Mouse (Mus musculus): ENCODE measurements around the gene Oas1e.
"Not testable (repeated sequence)": the region's sequence is repeated elsewhere in the genome, so short reads cannot be mapped to it uniquely, and the experiment has no call there.

Oas1e gene

DNA sequence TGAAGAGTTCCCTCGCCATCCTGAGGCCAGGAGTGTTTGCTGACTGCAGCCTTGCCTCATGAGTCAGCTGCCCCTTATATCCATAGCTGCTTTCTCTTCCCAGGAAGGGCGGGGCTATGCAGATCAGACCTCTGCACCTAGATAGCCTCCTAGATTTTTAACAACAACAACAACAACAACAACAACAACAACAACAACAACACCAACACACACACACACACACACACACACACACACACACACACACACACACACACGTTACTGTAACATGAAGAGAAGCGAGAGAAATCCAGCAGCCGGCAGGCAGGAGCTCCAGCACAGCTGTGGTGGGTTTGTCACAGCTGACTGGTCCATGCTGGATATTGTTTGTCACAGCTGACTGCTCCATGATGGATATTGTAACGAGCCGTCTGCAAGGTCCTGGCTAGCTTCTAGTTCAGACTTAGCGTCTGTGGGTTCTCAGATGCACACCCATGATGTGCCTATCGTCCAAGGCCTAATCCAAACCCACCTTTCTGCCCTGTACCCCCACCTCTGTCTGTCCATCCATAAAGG lies at the start of gene Oas1e:
Oas1e (minus strand) TSS at position 51 of the 555 bp plus-strand sequence.
- not testable (repeated sequence) for DNase-seq

DNA sequence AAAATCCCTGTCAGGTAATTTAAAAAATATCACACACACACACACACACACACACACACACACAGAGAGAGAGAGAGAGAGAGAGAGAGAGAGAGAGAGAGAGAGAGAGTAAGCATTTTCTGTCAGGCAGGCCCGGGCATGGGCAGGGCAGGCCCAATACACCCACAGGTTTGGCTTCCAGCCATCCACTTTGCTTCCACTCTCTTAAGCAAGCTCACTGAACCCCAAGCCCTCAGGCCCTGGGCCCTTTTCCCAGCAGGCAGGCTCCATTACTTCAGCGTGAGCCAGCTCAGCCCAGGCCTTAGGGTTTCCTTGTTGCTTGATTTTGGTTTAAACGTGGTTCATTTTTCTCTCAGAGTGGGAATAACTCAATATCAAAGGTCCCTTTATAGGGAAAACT lies 49.4 kb upstream of the Oas1e start:
- DNase-seq = no peak

DNA sequence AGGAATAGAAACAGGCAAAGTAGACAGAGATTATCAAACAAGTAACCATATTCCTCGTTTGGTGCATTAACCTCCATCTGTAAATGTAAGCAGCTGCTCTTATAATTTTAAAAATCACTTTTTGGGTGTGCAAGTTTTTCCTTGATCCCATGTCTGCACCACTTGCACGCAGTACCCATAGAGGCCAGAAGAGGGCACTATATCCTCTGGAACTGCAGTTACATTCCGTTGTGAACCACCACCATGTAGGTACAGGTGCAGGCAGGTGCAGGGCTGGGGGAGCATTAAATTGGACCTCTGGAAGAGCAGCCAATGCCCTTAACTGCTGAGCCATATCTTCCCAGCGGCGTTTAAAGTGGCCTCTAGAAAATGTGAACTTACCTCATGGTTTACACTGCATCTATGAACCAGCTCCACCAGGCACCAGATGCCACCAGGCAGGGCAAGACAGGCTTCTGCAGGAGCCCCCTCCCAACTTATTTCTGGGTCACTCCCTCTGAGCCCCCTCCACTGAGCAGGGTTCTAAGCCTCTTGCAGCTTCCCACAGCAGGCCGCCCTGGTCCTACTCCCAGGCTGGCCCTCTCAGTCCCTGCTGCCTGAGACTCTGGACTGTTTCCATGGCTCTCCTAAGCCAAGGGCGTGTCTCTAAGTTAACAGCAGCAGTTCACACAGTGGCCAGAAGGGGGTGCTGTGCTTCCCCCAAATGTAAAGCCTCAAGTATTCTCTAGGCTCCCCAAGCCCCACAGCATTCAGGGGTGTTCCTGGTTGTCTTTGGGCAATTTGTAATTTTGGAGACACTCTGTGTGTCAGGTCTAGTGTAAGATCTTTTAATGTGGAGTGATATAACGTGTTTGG lies 41.6 kb upstream of the Oas1e start:
- no peak for DNase-seq

DNA sequence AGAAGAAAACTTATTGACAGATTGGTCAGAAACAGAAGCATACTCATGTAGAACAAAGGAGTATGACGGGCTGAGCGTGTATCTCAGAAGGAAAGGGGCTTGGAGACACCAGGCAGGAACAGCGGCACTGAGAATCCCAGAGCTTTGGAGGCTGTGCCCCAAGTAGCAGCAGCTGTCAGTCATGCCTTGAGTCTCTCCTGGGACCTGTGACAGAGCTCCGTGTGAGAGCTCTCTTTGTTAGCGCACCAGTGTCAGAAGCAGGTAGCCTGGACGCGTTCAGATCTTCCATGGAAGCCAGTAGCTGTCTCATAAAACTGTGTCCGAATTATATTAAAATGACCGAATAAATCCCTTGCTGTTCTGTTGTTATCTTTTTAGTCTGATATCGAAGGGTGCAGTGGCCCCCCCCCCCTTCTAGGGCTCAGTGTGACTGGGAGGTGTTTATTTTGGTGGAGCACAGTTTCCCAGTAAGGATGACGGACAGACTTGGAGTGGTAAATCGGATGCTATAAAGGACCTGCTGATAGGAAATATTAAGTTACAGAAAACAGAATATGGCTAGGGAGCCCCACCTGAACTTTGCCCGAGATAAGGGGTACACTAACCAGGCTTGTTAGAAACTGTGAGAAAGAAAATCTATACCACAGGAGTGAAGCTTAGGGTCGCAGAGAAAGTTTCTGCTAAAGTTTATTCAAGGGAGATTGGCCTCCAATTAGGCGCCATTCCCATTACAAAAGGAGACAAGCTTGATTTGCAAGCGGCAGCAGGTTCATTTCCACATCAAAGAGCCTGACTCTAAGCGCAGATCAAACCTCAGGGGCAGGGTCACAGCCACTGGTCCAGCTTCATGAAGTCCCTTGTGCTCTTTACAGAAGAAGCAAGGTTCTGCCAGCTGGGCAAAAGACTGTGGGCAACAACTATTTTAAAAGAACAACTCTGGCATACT lies 38.3 kb upstream of the Oas1e start:
- DNase-seq = no peak

DNA sequence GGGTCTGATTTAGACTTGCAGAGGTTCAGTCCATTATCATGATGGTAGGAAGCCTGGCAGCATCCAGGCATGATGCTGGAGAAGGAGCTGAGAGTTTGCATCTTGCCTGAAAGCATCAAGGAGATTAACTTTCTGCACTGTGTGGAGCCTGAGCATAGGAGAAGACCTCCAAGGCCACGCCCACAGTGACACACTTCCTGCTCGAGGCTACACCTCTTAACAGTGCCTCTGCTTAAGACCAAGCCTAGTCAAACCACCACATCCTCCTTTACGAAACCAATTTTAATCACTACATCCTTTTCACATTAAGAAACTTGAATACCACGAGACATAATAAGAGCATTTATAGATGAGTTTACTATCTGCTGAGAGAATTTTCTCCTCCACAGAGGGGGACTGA lies 35.7 kb upstream of the Oas1e start:
- DNase-seq = no peak

DNA sequence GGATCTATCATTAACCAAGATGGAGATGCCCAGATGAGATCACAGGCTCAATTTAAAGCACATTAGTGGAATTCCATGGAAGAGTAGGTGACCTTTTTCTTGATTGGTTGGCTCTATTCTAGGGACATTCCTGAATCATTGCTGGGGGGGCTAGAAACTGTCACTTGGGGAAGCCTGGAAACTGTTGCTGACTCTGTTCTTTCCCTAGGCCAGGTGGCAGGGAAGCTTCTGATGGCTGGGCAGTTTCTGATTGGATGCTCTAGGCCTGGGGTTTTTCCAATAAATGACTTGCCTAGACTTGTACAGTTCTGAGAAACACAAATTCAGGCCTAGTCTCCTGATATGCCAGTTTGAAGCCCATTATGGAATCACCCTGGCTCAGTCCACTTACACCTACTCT lies 23.7 kb upstream of the Oas1e start:
- DNase-seq = no peak

DNA sequence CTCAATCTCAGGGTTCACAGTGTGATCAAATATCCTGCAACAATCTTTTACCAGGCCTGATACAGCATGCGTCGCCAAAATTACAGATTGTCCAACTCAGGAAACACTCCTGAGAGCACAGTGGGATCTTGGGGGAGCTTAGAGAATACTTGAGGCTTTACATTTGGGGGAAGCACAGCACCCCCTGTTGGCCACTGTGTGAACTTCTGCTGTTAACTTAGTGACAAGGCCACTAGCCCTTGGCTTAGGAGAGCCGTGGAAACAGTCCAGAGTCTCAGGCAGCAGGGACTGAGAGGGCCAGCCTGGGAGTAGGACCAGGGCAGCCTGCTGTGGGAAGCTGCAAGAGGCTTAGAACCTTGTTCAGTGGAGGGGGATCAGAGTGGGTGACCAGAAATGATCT lies 20.6 kb upstream of the Oas1e start:
- no peak for DNase-seq

DNA sequence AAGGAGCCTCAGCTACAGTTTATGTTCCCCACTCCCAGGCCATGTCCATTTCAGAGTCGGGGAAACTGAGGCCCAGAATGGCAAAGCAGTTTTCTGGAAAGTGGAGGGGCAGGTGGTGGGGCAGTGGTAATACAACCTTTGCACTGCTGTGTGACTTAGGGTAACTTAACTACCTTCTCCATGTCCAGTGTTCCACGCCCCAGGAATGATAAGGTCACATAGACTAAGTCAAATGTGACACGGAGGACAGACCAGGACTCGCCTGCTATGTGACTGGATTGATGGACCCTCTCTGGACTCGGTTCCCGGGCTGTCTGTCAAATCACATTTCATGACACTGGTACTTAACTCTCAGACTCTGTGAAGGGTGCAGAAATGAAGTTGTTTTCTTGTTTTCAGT lies 17.7 kb upstream of the Oas1e start:
- no peak for DNase-seq

DNA sequence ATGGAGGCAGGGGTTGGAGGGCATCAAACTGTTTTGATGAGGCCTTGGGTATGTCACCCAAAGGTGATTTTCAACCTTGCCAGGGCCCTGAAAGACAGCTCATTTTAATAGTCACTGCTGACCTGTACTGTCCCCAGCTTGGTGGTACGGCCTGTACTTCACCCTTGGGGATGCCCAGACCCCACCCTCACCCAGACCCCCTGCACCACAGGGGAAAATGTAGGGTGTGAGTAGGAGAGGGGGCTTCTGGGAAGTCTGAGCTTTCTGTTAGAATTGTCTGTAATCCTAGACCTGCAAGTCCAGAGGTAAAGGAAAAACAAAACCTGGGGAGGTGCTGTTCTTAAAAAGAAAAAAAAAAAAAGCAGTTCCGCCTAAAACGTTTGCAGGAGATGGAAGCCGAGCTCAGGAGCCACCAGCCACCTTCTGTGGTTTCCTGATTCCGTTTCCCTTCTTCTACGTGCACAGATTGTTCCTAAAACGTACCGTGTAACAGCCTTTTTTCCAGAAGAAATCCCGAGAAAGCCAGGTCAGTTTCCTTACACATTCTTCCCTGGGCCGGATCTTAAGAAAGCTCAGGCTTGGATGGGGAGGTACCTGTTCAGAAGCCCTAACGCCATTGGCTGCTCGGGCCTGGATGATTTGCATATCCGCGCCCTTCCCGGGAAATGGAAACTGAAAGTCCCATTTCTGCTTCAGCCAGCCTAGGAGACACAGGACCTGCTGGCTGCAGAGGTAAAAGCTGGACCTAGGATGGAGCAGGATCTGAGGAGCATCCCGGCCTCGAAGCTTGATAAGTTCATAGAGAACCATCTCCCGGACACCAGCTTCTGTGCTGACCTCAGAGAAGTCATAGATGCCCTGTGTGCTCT lies 16.9 kb upstream of the Oas1e start, which contains the start of gene Oas1c:
Oas1c (minus strand) TSS at position 564 of the 869 bp plus-strand sequence.
- peak; percentile 73 for DNase-seq

DNA sequence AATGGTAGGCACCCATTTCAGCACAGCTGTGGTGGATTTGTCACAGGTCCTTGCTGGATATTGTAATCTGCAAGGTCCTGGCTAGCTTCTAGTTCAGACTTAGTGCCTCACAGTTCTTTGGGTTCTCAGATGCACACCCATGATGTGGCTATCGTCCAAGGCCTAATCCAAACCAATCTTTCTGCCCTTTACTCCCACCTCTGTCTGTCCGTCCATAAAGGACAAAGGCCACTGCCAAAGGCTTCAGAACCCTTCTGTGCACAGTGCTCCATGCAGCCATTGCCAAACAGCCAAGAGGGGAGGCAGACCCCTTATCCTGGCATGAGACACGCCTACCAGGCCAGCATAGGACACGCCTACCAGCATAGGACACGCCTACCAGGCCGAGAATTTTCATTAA lies 13.8 kb upstream of the Oas1e start:
- no peak for DNase-seq

DNA sequence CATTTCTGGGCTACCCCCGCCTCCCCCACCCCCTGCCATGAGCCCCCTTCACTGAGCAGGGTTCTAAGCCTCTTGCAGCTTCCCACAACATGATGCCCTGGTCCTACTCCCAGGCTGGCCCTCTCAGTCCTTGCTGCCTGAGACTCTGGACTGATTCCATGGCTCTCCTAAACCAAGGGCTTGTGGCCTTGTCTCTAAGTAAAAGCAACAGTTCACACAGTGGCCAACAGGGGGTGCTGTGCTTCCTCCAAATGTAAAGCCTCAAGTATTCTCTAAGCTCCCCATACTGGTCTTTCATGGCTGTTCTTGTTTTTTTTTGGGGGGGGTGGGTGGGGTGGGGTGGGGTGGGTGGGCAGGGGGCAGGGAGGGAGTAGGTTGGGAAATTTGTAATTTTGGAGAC lies 11.1 kb upstream of the Oas1e start:
- DNase-seq = no peak

DNA sequence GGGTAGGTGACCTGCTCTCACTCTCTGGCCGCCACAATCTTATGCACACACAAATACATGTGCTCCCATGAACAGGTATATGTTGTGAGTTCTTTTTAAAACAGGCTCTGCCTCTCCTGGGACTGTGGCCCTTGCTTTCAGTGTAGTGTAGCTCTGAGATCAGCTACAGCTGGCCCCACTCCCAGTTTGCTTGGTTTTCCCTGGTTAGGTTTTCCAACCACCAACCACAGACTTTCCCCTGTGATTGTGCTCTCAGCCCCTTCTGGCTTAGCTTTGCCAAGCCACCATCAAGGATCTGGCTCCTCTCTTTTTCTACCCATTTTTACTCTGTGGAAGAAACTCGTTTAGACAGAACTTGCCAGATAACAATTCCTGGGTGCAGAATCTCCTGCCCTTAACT lies 8.3 kb upstream of the Oas1e start:
- DNase-seq = no peak

DNA sequence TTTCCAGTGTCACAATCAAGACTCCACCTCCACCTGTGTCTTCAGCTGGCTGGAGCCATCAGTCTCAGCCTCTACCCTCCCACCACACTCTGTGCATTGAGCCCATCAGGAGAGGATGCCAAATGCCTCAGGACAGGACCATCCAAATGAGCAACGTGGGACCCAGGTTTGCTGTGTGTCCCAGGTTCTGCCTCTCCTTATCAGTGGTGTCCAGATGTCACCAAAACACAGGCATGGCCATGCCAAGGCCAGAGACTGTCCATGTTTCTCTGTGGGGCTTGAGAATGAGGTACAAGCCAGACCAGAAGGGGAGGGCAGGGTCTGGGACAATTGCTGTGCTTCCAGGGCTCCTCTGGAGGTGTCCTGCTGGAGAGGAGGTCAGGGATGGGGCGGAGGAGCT lies 3.6 kb upstream of the Oas1e start:
- DNase-seq = not testable (repeated sequence)

DNA sequence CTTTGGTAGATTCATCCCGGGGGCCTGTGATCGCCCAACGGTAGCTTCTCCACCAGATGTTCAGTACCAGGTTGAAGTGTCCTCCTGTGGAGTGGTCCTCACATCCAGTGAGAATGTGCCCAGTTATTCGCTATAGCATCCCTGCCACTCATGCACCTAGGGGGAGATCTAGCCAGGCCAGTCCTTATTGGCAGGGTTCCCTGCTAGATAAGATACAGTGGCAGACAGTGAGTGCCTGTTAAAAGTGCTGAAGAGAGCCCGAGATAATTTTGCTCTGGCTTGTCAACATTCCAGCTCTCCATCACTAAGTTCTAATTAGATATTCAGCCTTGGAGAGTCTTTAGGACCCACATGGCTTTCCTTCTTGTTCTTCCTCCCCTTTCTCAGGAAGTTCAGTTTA lies 2.8 kb upstream of the Oas1e start:
- not testable (repeated sequence) for DNase-seq

DNA sequence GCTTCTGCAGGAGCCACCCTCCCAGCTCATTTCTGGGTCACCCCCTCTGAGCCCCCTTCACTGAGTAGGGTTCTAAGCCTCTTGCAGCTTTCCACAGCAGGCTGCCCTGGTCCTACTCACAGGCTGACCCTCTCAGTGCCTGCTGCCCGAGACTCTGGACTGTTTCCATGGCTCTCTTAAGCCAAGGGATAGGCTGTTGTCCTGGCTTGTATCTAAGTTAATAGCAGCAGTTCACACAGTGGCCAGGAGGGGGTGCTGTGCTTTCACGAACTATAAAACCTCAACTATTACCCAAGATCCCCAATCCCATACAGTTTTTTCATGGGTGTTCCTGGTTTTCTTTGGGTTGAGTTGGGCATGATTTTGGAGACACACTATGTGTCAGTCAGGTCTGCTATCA lies 2.3 kb downstream of the Oas1e start:
- DNase-seq = no peak

DNA sequence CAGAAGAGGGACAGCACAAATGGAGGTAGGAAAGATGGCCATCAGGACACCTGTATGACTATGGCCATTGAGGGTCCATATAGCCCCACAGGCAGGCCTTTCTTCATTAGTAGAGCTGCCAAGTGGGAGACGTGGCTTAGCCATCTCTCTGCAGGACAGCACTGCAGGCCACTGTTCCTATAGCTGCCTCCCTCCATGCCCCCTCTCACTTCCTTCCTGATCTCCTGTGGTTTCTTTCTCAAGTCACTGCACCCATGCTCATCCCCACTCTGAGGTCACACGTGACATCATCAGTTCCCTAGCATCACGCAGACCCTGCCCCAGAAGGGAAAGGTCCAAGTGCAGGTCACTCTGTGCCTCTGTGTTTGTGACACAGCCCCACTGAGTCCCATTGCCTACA lies 8.3 kb downstream of the Oas1e start:
- DNase-seq = no peak

DNA sequence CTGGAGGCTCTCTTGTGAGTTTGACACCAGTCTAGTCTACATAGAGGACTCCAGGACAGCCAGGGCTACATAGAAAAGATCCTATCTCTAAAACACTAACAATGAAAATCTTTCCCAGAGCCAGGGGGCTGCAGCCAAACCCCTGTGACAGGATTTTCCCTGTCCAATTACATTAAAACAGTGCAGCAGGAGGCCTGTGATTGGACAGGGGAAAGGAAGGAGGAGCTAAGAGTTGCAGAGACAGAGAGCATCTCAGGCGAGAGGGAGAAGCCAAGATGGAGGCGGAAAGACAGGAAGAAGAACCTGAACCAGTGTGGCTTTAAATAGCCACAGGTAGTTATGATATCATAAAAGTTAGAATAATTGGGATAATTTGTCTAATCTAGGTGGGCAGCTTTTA lies 12.9 kb downstream of the Oas1e start:
- no peak for DNase-seq

DNA sequence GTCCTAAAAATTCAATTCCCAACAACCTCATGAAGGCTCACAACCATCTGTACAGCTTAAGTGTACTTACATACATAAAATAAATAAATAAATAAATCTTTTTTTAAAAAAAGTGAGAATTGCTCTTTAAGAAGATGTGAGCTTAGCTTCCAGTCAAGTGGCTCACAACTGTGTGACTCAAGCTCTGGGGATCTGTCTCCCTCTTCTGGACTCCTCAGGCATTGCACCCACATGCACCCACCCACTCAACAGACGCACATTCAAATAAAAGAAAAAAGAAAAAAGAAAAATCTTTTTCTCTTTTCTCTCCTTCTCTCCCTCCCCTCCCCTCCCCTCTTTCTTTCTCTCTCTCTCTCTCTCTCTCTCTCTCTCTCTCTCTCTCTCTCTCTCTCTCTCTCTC lies 13.7 kb downstream of the Oas1e start:
- no peak for DNase-seq

DNA sequence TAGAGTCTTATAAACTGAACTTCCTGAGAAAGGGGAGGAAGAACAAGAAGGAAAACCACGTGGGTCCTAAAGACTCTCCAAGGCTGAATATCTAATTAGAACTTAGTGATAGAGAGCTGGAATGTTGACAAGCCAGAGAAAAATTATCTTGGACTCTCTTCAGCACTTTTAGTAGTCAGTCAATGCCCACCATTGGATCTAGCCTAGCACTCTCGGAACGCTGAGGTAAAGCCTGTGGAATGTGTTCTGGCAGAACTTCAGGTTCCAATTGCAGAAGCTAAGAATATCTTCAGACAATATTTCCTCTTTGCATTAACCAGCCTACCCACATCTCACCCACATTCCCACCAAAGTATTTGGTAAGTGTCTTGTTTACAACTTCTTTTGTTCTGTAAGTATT lies 15.4 kb downstream of the Oas1e start:
- no peak for DNase-seq

DNA sequence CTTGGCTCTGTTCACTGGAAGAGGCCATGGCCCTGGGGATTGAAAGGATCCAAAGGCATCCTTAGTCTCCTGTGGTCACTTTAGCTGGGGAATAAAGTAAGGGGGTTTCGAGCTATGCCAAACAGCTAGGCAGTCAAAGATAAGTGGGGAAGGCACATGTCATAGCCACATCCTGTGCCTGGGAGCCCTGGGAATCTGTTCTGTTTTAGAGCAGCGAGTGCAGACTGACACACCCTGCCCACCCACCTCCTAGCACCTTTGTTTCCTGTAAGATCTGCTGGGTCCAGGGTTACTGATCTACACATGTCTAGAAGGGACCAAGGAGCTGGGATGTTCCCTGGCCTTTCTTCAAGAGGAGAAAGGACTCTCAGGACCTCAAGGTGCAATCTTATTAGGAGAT lies 16.4 kb downstream of the Oas1e start:
- no peak for DNase-seq

DNA sequence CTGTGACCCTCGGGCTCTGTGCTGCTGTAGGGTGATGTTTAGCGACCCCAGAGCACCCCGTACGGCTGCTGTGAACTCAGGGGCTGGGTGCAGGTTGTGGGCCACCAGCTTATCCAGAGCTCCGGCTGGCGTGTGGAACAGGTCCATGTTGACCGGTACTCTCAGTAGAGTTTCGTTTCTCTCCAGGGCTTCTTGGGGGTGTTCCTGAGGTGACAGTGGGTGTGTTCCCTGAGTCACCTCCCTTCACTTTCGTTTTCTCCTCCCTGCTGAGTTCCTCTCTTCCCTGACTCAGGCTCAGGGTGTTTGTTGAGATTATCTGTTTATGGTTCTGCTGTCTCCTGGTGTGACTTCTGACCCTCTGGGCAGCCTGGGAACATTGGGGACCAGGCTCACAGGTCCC lies 17.9 kb downstream of the Oas1e start, which contains the start of gene Oas3:
Oas3 (minus strand) TSS at position 184 of the 400 bp plus-strand sequence.
- DNase-seq = no peak

DNA sequence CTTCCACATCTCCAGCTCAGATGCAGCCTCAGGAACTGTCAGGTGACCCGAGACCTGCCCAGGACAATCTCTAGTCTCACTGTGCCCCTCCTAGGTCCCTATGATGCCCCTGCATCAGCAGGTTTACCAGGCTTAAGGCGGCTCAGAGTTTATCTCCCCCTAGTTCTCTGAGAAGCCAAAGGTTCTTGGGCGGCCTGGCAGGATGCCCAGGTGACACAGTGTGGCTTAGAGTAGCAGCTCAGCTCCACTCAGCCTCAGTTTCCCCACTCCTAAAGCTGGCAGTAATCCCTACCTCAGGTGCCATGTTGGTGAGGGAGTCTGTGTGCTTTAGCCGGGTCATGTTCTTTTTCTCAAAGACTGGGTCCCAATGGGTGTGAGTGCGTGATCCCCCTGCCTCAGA lies 18.5 kb downstream of the Oas1e start:
- DNase-seq = no peak
